Mouse (Mus musculus): ENCODE results near the gene Cacng1. TPM values are rescaled to one million over a fixed set of nuclear protein-coding genes. Genes with fewer than 3 reads are reported as not detected.

Cacng1 gene
- total and polyA plus RNA-seq, 2 experiments from 2014 or later, result 1.1 to 2.1 TPM

DNA sequence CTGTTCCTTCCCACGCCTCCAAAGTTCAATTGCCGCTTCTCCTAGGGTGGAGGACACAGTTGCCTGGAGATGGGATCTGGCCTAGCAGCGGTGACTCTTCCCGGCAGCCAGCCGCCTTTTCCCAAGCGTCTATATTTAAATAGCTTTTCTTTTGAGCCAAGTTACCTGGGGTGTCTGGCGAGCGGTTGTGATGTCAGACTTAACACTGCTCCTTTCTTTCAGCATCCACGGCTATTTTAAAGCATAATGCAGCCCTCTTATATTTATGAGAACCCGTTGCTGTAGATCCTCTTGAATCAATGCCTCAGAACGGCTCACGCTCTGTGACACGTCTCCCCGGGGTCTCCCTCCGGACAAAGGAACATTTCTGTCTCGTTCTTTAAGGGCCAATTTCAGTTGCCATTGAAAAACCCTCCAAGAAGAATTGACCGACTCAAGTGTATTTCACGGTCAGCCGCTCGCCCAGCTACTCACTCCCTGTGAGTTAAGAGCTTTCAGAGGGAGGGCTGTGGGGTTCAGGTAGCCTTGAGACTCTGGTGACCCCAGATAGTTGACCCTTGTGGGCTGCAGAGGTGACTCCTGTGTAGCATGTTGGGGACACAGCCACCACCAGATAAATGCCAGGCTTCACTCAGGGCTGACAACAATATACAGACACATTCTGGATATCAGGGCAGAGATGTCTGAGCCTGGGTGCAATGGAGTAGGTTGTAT is 8.3 kb downstream of the Cacng1 start:
- 10% methylated on average over 20 of the region's 20 CpGs for WGBS
- Histone ChIP-seq H3K27ac (ENCODE audit: low read depth, low read length) (no peak overlapping the region), H3K9ac (no peak overlapping the region), H3K4me1 (ENCODE audit: insufficient read depth) (no peaks in the 10 kb centered on the region), H3K36me3 (ENCODE audit: insufficient read depth) (no peaks in the 10 kb centered on the region), H3K4me3 (ENCODE audit: low read depth, low read length) (no peak overlapping the region), H3K4me2 (ENCODE audit: low read depth) (0 out of 2 replicates have a peak overlapping the region, but pooled peaks have one; percentile 1), H3K27me3 (ENCODE audit: insufficient read depth, low read length) (no peaks in the 10 kb centered on the region), H3K9me3 (ENCODE audit: low read length) (no peaks in the 10 kb centered on the region)
- no peak for TF ChIP-seq CTCF (IDR thresholded peaks at IDR 0.05; ENCODE audit: low read depth)
- DNase-seq, result no peak
- ATAC-seq, result no peak

- ATAC-seq (no peak), DNase-seq (no peak)
These were observed 10.7 kb downstream of the Cacng1 start for GRCm38 (mm10) chr11:107705476-107706074.

DNA sequence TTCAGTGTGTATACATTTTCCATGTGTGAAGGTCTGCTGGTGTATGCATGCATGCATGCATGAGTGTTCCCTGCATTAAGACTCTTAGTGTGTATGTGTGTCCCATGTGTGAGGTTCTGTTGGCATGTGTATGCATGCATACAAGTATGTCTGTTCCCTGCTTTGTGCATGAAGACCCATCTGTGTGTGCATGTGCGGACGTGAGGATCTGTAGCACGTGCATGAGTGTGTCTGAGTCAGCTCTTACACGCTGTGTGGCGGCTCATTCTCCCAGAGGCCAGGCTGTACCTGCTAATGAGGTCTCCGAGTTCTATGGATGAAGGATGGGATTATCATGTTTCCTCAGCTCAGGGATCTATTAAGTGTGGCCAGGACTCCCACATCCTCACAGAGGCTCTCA is 11.3 kb downstream of the Cacng1 start:
- Histone ChIP-seq H3K4me3 (ENCODE audit: low read depth, low read length) (no peak overlapping the region), H3K27me3 (ENCODE audit: insufficient read depth, low read length) (no peaks in the 10 kb centered on the region), H3K27ac (ENCODE audit: low read depth, low read length) (no peak overlapping the region), H3K4me1 (ENCODE audit: insufficient read depth) (no peaks in the 10 kb centered on the region), H3K9ac (no peak overlapping the region), H3K9me3 (ENCODE audit: low read length) (no peaks in the 10 kb centered on the region), H3K36me3 (ENCODE audit: insufficient read depth) (no peaks in the 10 kb centered on the region), H3K4me2 (ENCODE audit: low read depth) (no peak overlapping the region)
- 59% methylated on average over 6 of the region's 6 CpGs for WGBS
- DNase-seq (peak; percentile 22), ATAC-seq (peak; percentile 71)
- no peak for TF ChIP-seq CTCF (IDR thresholded peaks at IDR 0.05; ENCODE audit: low read depth)

More at GRCm38 (mm10) chr11:107705476-107706074, 10.7 kb downstream of the Cacng1 start:
- Histone ChIP-seq H3K4me2 (ENCODE audit: low read depth) (no peak overlapping the region), H3K4me1 (ENCODE audit: insufficient read depth) (no peaks in the 10 kb centered on the region), H3K4me3 (ENCODE audit: low read depth, low read length) (no peak overlapping the region), H3K27me3 (ENCODE audit: insufficient read depth, low read length) (no peaks in the 10 kb centered on the region), H3K27ac (ENCODE audit: low read depth, low read length) (no peak overlapping the region), H3K9me3 (ENCODE audit: low read length) (no peaks in the 10 kb centered on the region), H3K36me3 (ENCODE audit: insufficient read depth) (no peaks in the 10 kb centered on the region), H3K9ac (no peak overlapping the region)
- WGBS, result 70% methylated on average over 11 of the region's 11 CpGs
- TF ChIP-seq CTCF (IDR thresholded peaks at IDR 0.05; ENCODE audit: low read depth), result no peak

- Histone ChIP-seq H3K4me2 (ENCODE audit: low read depth) (no peak overlapping the region), H3K4me3 (ENCODE audit: low read depth, low read length) (no peak overlapping the region), H3K9ac (no peak overlapping the region), H3K36me3 (ENCODE audit: insufficient read depth) (no peaks in the 10 kb centered on the region), H3K4me1 (ENCODE audit: insufficient read depth) (no peaks in the 10 kb centered on the region), H3K27me3 (ENCODE audit: insufficient read depth, low read length) (no peaks in the 10 kb centered on the region), H3K9me3 (ENCODE audit: low read length) (no peaks in the 10 kb centered on the region), H3K27ac (ENCODE audit: low read depth, low read length) (no peak overlapping the region)
- no peak for TF ChIP-seq CTCF (IDR thresholded peaks at IDR 0.05; ENCODE audit: low read depth)
- WGBS, result 58% methylated on average over 27 of the region's 27 CpGs
- no peak for ATAC-seq
- DNase-seq, result no peak
These were observed 12.8 kb downstream of the Cacng1 start for GRCm38 (mm10) chr11:107703272-107704134.

DNA sequence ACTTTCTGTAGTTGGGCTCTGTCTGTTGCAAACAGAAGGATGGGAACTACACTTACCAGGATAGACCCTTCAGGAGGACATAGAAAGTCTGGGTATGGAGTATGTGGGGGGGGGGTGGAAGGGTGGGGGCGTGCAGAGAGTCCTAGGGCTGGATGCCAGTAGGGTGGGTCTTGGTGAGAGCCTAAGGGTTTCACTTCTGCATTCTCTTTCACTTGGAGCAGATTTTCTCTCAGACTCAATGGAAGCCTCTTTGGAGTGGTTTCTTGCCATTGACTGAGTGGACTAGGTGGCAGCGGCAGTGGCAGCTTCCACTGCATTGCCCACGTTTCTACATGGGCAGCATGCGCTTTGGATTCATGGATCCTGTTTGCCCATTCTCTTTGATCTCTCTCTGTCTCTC is 16.4 kb downstream of the Cacng1 start:
- no peak for ATAC-seq
- 95% methylated on average over 4 of the region's 4 CpGs for WGBS
- TF ChIP-seq CTCF (IDR thresholded peaks at IDR 0.05; ENCODE audit: low read depth), result no peak

DNA sequence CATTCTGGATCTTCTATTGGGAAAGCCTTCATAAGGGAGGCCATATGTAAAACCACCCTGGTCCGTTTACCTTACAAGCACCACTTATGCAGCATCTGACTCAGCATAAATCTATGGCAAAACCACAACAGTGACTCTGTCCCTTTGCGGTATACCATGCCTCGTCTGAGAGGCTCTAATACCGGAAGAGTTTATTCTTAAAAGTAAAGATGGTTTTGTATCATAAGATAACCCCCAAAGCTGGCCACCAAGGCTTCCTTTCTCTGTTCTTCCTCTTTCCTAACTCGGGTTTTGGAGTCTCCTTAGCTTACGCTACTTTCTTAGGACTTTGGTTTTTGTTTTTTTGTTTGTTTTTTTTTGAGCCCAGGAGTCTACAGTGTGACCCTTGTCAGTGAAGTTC is 23.0 kb downstream of the Cacng1 start:
- Histone ChIP-seq H3K4me1 (ENCODE audit: insufficient read depth) (no peaks in the 10 kb centered on the region), H3K9me3 (ENCODE audit: low read length) (no peaks in the 10 kb centered on the region), H3K27ac (ENCODE audit: low read depth, low read length) (no peak overlapping the region), H3K9ac (no peak overlapping the region), H3K4me2 (ENCODE audit: low read depth) (no peak overlapping the region), H3K4me3 (ENCODE audit: low read depth, low read length) (no peak overlapping the region), H3K36me3 (ENCODE audit: insufficient read depth) (no peaks in the 10 kb centered on the region), H3K27me3 (ENCODE audit: insufficient read depth, low read length) (no peaks in the 10 kb centered on the region)
- no peak for TF ChIP-seq CTCF (IDR thresholded peaks at IDR 0.05; ENCODE audit: low read depth)
- WGBS, result 84% methylated on average over 6 of the region's 6 CpGs
- ATAC-seq (no peak), DNase-seq (no peak)

More for the DNA sequence above, 16.4 kb downstream of the Cacng1 start:
- no peak overlapping the region for H3K9ac ChIP-seq
- no peaks in the 10 kb centered on the region for H3K4me1 ChIP-seq (ENCODE audit: insufficient read depth)
- no peak overlapping the region for H3K27ac ChIP-seq (ENCODE audit: low read depth, low read length)
- no peaks in the 10 kb centered on the region for H3K9me3 ChIP-seq (ENCODE audit: low read length)
- no peak overlapping the region for H3K4me2 ChIP-seq (ENCODE audit: low read depth)
- no peaks in the 10 kb centered on the region for H3K27me3 ChIP-seq (ENCODE audit: insufficient read depth, low read length)
- DNase-seq, result no peak
- no peaks in the 10 kb centered on the region for H3K36me3 ChIP-seq (ENCODE audit: insufficient read depth)
- H3K4me3 ChIP-seq (ENCODE audit: low read depth, low read length), result no peak overlapping the region

Data from forebrain, postnatal 0 days (tissue).